Mouse (Mus musculus) intestine, postnatal 0 days (tissue): ENCODE data around the gene Ogdh. TPM values are rescaled to one million over a fixed set of nuclear protein-coding genes. Genes with fewer than 3 reads are reported as not detected.

Experiments
- ATAC-seq: fragments of 200-750 bp; cut with Nextera tagmentation; 2 replicates; pipeline ENCODE4 v1.8.0; 2017; ENCODE audit warnings: mild to moderate bottlenecking, moderate TSS enrichment, moderate library complexity
- H3K27ac ChIP-seq: fragments of 300-500 bp; sonication (generic); 2 replicates; pipeline ENCODE4 v1.5.1; 2014; ENCODE audit warnings: mild to moderate bottlenecking, low read depth, low read length, moderate library complexity
- H3K27me3 ChIP-seq: fragments of 300-500 bp; sonication (generic); replicated peaks from 2 replicates; pipeline ENCODE4 v1.6.1; 2014; ENCODE audit warnings: low read length, mixed read lengths; ENCODE audit not compliant: control insufficient read depth, insufficient read depth
- H3K36me3 ChIP-seq: fragments of 300-500 bp; sonication (generic); 2 replicates; pipeline ENCODE4 v1.6.1; 2014; ENCODE audit warnings: mild to moderate bottlenecking, moderate library complexity; ENCODE audit not compliant: control insufficient read depth, insufficient read depth
- H3K4me1 ChIP-seq: fragments of 300-500 bp; sonication (generic); replicated peaks from 2 replicates; pipeline ENCODE4 v1.6.1; 2014; ENCODE audit warnings: antibody characterized with exemption, low read length, mixed read lengths; ENCODE audit not compliant: control insufficient read depth, insufficient read depth
- H3K4me2 ChIP-seq: fragments of 300-500 bp; sonication (generic); replicated peaks from 2 replicates; pipeline ENCODE4 v1.6.1; 2014; ENCODE audit warnings: low read depth, mild to moderate bottlenecking, moderate library complexity
- H3K4me3 ChIP-seq: fragments of 300-500 bp; sonication (generic); 2 replicates; pipeline ENCODE4 v1.5.1; 2014; ENCODE audit warnings: low read depth, low read length
- H3K9ac ChIP-seq: fragments of 300-500 bp; sonication (generic); 2 replicates; pipeline ENCODE4 v1.6.1; 2014; ENCODE audit warnings: mild to moderate bottlenecking, low read depth, low read length
- H3K9me3 ChIP-seq: fragments of 300-500 bp; sonication (generic); 2 replicates; pipeline ENCODE4 v1.6.1; 2016; ENCODE audit warnings: mixed run types; ENCODE audit not compliant: control insufficient read depth
- CTCF ChIP-seq: sonication (generic); IDR thresholded peaks from 2 replicates; pipeline ENCODE4 v1.5.1; 2016; ENCODE audit warnings: low read depth, mild to moderate bottlenecking, control low read depth, antibody characterized with exemption, moderate library complexity
- WGBS: fragments of 180-500 bp; shearing (Covaris S2); extraction: QIAGEN DNeasy Blood & Tissue Kit; methylation state at CpG from one replicate; pipeline ENCODE4 v1.1.7; 2014; 5-methylcytosine and 5-hydroxymethylcytosine counted together
- polyA plus RNA-seq: library from polyadenylated mRNA; unstranded; fragments of >200 nt; fragmentation: Nextera tagmentation; extraction: Ambion mirVana; gene quantifications from 2 replicates; pipeline ENCODE4 v1.2.1, GENCODE M21; 2015

The Ogdh gene
- polyA plus RNA-seq, 1 experiment from 2014 or later: 141 TPM

GRCm38 (mm10) chr11:6391516-6392276, 100.3 kb downstream of the Ogdh start:
- WGBS: 69% methylated on average over 8 of the region's 8 CpGs
- H3K4me3 ChIP-seq: no peak overlapping the region
- H3K27ac ChIP-seq: no peak overlapping the region

DNA sequence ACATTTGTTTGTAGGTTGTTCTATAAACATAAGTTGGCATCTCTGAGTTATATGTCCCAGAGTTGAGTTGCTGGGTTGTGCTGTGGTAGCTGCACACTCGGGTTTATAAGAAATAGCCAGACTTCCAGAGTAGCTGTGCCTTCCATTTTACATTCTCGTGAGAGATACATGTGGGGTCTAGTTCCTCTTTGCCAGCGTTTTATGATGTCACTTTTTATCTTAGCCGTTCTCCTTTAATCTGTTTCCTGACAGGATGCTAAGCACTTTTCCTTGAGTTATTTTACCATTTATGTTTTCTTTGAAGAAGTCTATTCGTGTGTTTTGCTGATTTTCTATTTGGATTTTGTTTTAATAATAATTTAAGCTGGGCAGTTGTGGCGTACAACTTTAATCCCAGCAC, 101.4 kb downstream of the Ogdh start:
- no peak for ATAC-seq
- no peak for TF ChIP-seq CTCF
- H3K27ac ChIP-seq: no peak overlapping the region
- no peak overlapping the region for H3K4me3 ChIP-seq
- WGBS: 70% methylated on average over 6 of the region's 6 CpGs
- H3K4me1 ChIP-seq: peaks cover 4% of the 10 kb centered on the region; the same call in 1 of the 2 replicates
- H3K9me3 ChIP-seq: no peaks in the 10 kb centered on the region
- no peaks in the 10 kb centered on the region for H3K27me3 ChIP-seq
- no peak overlapping the region for H3K9ac ChIP-seq
- H3K4me2 ChIP-seq: no peak overlapping the region
- H3K36me3 ChIP-seq: peaks cover 36% of the 10 kb centered on the region

More at GRCm38 (mm10) chr11:6391516-6392276, 100.3 kb downstream of the Ogdh start:
- Histone ChIP-seq H3K9ac (no peak overlapping the region), H3K4me1 (peaks cover 4% of the 10 kb centered on the region; the same call in 1 of the 2 replicates), H3K27me3 (no peaks in the 10 kb centered on the region), H3K36me3 (peaks cover 24% of the 10 kb centered on the region), H3K4me2 (no peak overlapping the region), H3K9me3 (no peaks in the 10 kb centered on the region)
- ATAC-seq: no peak
- TF ChIP-seq CTCF: no peak

DNA sequence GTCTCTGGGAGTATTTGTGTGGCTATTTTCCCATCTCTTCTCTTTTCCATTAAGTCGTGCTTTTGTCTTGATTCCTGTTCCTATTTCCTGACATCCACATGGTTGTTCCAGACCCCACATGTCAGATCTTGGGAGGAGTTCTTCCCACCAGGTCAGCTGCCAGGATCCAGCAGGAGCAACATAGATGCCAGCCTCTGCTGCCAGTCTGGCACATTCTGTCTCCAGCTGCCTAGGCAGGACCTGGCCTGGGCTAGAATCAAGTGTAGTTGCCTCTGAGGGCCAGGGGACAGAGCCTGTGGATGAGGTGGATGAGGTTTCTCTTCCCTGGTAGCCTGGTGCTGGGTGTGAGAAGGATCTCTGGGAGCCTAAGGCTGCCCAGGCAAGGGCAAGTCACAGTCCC, 102.4 kb downstream of the Ogdh start:
- no peak for TF ChIP-seq CTCF
- Histone ChIP-seq H3K4me2 (no peak overlapping the region), H3K27me3 (no peaks in the 10 kb centered on the region), H3K9ac (no peak overlapping the region), H3K4me1 (peaks cover 4% of the 10 kb centered on the region; the same call in 1 of the 2 replicates), H3K4me3 (no peak overlapping the region), H3K27ac (no peak overlapping the region), H3K9me3 (no peaks in the 10 kb centered on the region), H3K36me3 (peaks cover 46% of the 10 kb centered on the region)
- ATAC-seq: no peak
- WGBS: 67% methylated on average over 1 of the region's 1 CpGs

DNA sequence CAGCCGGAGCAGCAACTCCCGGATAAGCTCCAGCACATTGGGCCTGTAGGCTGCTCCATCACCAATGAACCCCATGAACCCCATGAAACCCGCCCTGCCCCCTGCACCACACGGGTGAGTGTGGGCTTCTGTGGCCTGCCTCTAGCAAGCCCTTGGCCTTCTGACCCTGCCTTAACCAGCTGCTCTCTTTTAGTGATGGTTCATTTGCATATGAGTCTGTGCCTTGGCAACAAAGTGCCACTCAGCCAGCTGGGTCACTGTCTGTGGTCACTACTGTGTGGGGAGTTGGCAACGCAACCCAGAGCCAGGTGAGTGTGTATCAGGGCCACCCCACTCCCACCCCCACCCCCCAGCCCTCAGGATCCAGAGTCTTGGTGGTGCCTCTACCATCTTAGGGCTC, 104.1 kb downstream of the Ogdh start:
- Histone ChIP-seq H3K4me3 (no peak overlapping the region), H3K36me3 (peaks cover 63% of the 10 kb centered on the region), H3K4me2 (no peak overlapping the region), H3K27ac (no peak overlapping the region), H3K9ac (no peak overlapping the region), H3K9me3 (no peaks in the 10 kb centered on the region), H3K4me1 (peaks cover under 1% of the 10 kb centered on the region; the same call in 1 of the 2 replicates), H3K27me3 (no peaks in the 10 kb centered on the region)
- no peak for TF ChIP-seq CTCF
- WGBS: 91% methylated on average over 5 of the region's 5 CpGs
- ATAC-seq: no peak

- 98% methylated on average over 10 of the region's 10 CpGs for WGBS
Measured at GRCm38 (mm10) chr11:6398141-6398540, 106.7 kb downstream of the Ogdh start.

DNA sequence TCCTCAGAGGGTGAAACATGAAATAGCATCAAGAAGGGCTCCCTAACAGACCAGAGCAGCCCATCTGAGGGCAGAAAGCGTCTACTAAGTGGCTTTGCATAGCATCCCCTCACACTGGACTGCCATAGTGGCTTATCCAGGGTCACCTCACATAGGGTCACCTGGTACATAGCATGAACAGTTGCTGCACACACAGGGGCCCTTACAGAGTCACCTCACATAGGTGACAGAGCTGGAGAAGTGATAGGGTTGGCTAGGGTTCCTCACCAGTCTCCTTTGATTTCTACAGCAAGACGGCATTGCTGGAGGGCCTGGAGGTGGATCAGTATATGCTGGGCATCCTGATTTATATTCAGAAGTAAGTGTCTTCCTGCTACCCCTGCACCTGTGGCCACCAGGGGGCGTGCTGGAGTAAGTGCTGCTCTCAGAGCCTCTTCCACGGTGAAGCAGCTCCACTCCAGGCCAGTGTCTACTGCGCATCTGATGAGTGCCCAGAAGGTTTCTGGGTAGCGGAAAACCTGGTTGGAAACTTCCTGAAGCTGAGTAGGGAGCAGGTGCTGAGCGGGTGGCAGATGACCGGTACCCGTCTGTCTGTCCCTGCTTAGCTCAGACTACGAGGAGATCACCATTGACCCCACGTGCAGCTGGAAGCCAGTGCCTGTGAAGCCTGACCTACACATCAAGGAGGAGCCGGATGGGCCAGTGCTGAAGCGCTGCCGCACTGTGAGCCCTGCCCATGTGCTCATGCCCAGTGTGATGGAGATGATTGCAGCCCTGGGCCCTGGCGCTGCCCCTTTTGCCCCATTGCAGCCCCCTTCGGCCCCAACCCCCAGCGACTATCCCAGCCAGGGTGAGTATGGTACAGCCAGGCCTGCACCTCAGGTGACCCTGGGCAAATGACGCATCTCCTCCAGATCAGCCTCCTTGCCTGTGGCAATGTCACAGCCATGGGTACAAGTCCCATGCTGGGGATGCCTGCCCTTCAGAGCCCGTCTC, 111.4 kb downstream of the Ogdh start:
- peak; percentile 88 for TF ChIP-seq CTCF
- no peak overlapping the region for H3K9ac ChIP-seq
- no peak overlapping the region for H3K27ac ChIP-seq
- no peaks in the 10 kb centered on the region for H3K4me1 ChIP-seq
- ATAC-seq: 0 out of 2 replicates have a peak, but pooled peaks have one; percentile 54
- H3K27me3 ChIP-seq: no peaks in the 10 kb centered on the region
- no peaks in the 10 kb centered on the region for H3K9me3 ChIP-seq
- no peak overlapping the region for H3K4me3 ChIP-seq
- peaks cover 78% of the 10 kb centered on the region for H3K36me3 ChIP-seq
- H3K4me2 ChIP-seq: no peak overlapping the region
- WGBS: 86% methylated on average over 19 of the region's 19 CpGs

More at GRCm38 (mm10) chr11:6398141-6398540, 106.7 kb downstream of the Ogdh start:
- no peak for TF ChIP-seq CTCF
- no peaks in the 10 kb centered on the region for H3K4me1 ChIP-seq
- H3K9ac ChIP-seq: no peak overlapping the region
- no peak overlapping the region for H3K4me3 ChIP-seq
- no peak overlapping the region for H3K4me2 ChIP-seq
- no peak for ATAC-seq
- H3K9me3 ChIP-seq: no peaks in the 10 kb centered on the region
- H3K27me3 ChIP-seq: no peaks in the 10 kb centered on the region
- H3K27ac ChIP-seq: no peak overlapping the region
- H3K36me3 ChIP-seq: peaks cover 89% of the 10 kb centered on the region
